Mouse (Mus musculus) kidney, postnatal 10 days (tissue): ENCODE data around the gene Hdac1.
"Not testable (repeated sequence)": the region's sequence is repeated elsewhere in the genome, so short reads cannot be mapped to it uniquely, and the experiment has no call there.

ENCODE experiments used
- DNase-seq: peaks from one replicate; pipeline ENCODE4 v3.0.0; 2021; ENCODE audit warnings: mixed read lengths

The Hdac1 gene

GRCm38 (mm10) chr4:129557256-129557808 is 14.8 kb upstream of the Hdac1 start:
- DNase-seq = peak; percentile 17

- peak; percentile 97 for DNase-seq
These were observed 14.2 kb upstream of the Hdac1 start for GRCm38 (mm10) chr4:129556532-129557223.

GRCm38 (mm10) chr4:129555862-129556531 is 13.5 kb upstream of the Hdac1 start:
- DNase-seq = no peak

GRCm38 (mm10) chr4:129555421-129555861 is 12.9 kb upstream of the Hdac1 start:
- DNase-seq = peak; percentile 77

GRCm38 (mm10) chr4:129554512-129554911 is 12.0 kb upstream of the Hdac1 start:
- not testable (repeated sequence) for DNase-seq

- DNase-seq = no peak
These were observed 7.8 kb upstream of the Hdac1 start for GRCm38 (mm10) chr4:129550295-129550694.

GRCm38 (mm10) chr4:129549306-129549705 is 6.8 kb upstream of the Hdac1 start:
- DNase-seq = peak; percentile 61

GRCm38 (mm10) chr4:129547631-129548030 is 5.1 kb upstream of the Hdac1 start:
- not testable (repeated sequence) for DNase-seq

GRCm38 (mm10) chr4:129544106-129544505 is 1.6 kb upstream of the Hdac1 start:
- DNase-seq = no peak

- no peak for DNase-seq
These were observed 483 bp downstream of the Hdac1 start for GRCm38 (mm10) chr4:129541868-129542591.

- DNase-seq = peak; percentile 46
These were observed 2.5 kb downstream of the Hdac1 start for GRCm38 (mm10) chr4:129540012-129540411.

- DNase-seq = not testable (repeated sequence)
These were observed 13.6 kb downstream of the Hdac1 start for GRCm38 (mm10) chr4:129528901-129529300.

- no peak for DNase-seq
These were observed 16.6 kb downstream of the Hdac1 start for GRCm38 (mm10) chr4:129525889-129526288.

GRCm38 (mm10) chr4:129525338-129525737 is 17.2 kb downstream of the Hdac1 start:
- no peak for DNase-seq

GRCm38 (mm10) chr4:129518519-129518918 is 24.0 kb downstream of the Hdac1 start:
- DNase-seq = no peak

GRCm38 (mm10) chr4:129516925-129517324 is 25.6 kb downstream of the Hdac1 start:
- peak; percentile 70 for DNase-seq

GRCm38 (mm10) chr4:129514300-129514898 is 28.1 kb downstream of the Hdac1 start:
- peak; percentile 86 for DNase-seq

GRCm38 (mm10) chr4:129513891-129514290 is 28.6 kb downstream of the Hdac1 start:
- DNase-seq = no peak

- DNase-seq = peak; percentile 95
These were observed 29.3 kb downstream of the Hdac1 start, which contains the start of gene Marcksl1 for GRCm38 (mm10) chr4:129513086-129513767. TSS of gene Marcksl1 (plus strand) at chr4:129513581.

- DNase-seq = no peak
These were observed 31.0 kb downstream of the Hdac1 start for GRCm38 (mm10) chr4:129511413-129512096.

GRCm38 (mm10) chr4:129510723-129511412 is 31.6 kb downstream of the Hdac1 start:
- DNase-seq = no peak
